Mouse (Mus musculus) lung, postnatal 0 days (tissue): Measurements from ENCODE around the gene Scml4. TPM values are rescaled to one million over a fixed set of nuclear protein-coding genes. Genes with fewer than 3 reads are reported as not detected.
A peak's percentile ranks its signal among the peaks of the same experiment; 100 is the strongest.

Experiments
- ATAC-seq: fragments of 200-750 bp; cut with Nextera tagmentation; 2 replicates; pipeline ENCODE4 v1.8.0; 2017; ENCODE audit warnings: moderate library complexity
- DNase-seq: peaks from one replicate; pipeline ENCODE4 v3.0.0-alpha.2; 2016; ENCODE audit warnings: low spot score
- H3K27ac ChIP-seq: fragments of 300-500 bp; sonication (generic); 2 replicates; pipeline ENCODE4 v1.5.1; 2014; ENCODE audit warnings: antibody characterized with exemption, mild to moderate bottlenecking, low read length, mixed read lengths
- H3K27me3 ChIP-seq: fragments of 300-500 bp; sonication (generic); replicated peaks from 2 replicates; pipeline ENCODE4 v1.6.1; 2014; ENCODE audit warnings: low read length, mixed read lengths; ENCODE audit not compliant: insufficient read depth
- H3K36me3 ChIP-seq: fragments of 300-500 bp; sonication (generic); 2 replicates; pipeline ENCODE4 v1.6.1; 2014; ENCODE audit warnings: low read length, mixed read lengths; ENCODE audit not compliant: insufficient read depth
- H3K4me1 ChIP-seq: fragments of 300-500 bp; sonication (generic); 2 replicates; pipeline ENCODE4 v1.6.1; 2014; ENCODE audit warnings: antibody characterized with exemption, low read depth, low read length, mixed read lengths; ENCODE audit not compliant: insufficient read depth
- H3K4me2 ChIP-seq: fragments of 300-500 bp; sonication (generic); replicated peaks from 2 replicates; pipeline ENCODE4 v1.6.1; 2014; ENCODE audit warnings: low read depth, mild to moderate bottlenecking, low read length, moderate library complexity, mixed read lengths
- H3K4me3 ChIP-seq: fragments of 300-500 bp; sonication (generic); 2 replicates; pipeline ENCODE4 v1.5.1; 2014; ENCODE audit warnings: low read depth, low read length
- H3K9ac ChIP-seq: fragments of 300-500 bp; sonication (generic); replicated peaks from 2 replicates; pipeline ENCODE4 v1.6.1; 2014; ENCODE audit warnings: low read depth, mild to moderate bottlenecking
- H3K9me3 ChIP-seq: fragments of 300-500 bp; sonication (generic); 2 replicates; pipeline ENCODE4 v1.6.1; 2016; ENCODE audit warnings: low read length, mixed read lengths
- CTCF ChIP-seq: IDR thresholded peaks from 2 replicates; pipeline ENCODE4 v1.5.1; 2016; ENCODE audit warnings: antibody characterized with exemption, mild to moderate bottlenecking
- EP300 ChIP-seq: IDR thresholded peaks from 2 replicates; pipeline ENCODE4 v1.6.1; 2016; ENCODE audit warnings: antibody characterized with exemption, mild to moderate bottlenecking, control low read depth
- WGBS: fragments of 180-500 bp; shearing (Covaris S2); extraction: QIAGEN DNeasy Blood & Tissue Kit; methylation state at CpG from one replicate; pipeline ENCODE4 v1.1.7; 2014; 5-methylcytosine and 5-hydroxymethylcytosine counted together
- polyA plus RNA-seq: library from polyadenylated mRNA; unstranded; fragments of >200 nt; fragmentation: Nextera tagmentation; extraction: Ambion mirVana; gene quantifications from 2 replicates; pipeline ENCODE4 v1.2.1, GENCODE M21; 2015

Scml4 gene
- polyA plus RNA-seq, 1 experiment from 2014 or later, result 0.13 TPM

DNA sequence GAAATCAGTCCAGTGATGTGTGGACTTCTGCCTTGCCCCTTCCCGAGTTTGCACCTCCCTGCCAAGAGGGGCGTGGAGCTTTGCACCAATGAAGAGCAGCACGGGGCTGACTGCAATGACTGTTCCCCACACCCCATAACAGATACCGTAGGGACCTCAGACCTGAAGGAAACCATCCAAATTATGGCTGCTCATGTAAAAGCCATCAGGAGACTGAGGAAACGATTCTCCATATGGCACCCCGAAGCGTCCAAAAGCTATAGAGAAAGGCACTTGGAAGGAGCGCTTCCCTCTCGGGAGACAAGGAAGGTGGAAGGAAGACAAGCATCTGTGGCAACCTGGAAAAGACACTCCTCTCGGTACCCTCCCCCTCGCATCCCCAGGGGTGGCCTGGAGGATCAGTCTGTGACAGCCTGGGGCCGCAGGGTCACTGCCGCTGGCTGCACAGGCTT is 134.2 kb downstream of the Scml4 start:
- DNase-seq (peak; percentile 27), ATAC-seq (no peak)
- H3K9ac ChIP-seq, result no peak overlapping the region
- H3K4me3 ChIP-seq, result no peak overlapping the region
- H3K27ac ChIP-seq, result no peak overlapping the region
- no peaks in the 10 kb centered on the region for H3K27me3 ChIP-seq
- H3K4me2 ChIP-seq, result peak overlapping the region; percentile 25; the same call in 1 of the 2 replicates
- TF ChIP-seq EP300 (no peak), CTCF (no peak)
- H3K36me3 ChIP-seq, result no peaks in the 10 kb centered on the region
- H3K4me1 ChIP-seq, result no peaks in the 10 kb centered on the region
- 20% methylated on average over 13 of the region's 13 CpGs for WGBS
- no peaks in the 10 kb centered on the region for H3K9me3 ChIP-seq

DNA sequence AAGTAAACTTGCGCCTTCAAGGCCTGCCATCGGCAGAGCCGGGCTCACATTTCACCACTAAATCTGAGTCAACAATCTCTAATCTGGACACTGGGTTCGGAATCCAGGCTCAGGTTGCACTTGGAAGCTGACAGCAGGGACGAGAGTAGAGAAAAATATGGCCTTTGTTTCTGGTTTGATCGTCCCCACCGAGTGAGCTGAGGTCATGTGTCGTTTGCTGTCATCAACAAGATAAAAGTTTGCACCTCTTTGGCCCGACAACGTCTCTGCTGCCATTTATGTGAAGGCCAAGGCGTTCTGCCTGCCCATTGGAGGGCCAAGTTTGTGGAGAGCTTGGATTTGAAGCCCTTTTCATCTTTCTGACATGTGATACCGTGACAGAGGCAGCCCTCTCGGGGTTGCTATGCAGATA is 135.3 kb downstream of the Scml4 start:
- Histone ChIP-seq H3K9ac (no peak overlapping the region), H3K4me2 (no peak overlapping the region), H3K9me3 (no peaks in the 10 kb centered on the region), H3K27me3 (no peaks in the 10 kb centered on the region), H3K4me3 (no peak overlapping the region), H3K4me1 (no peaks in the 10 kb centered on the region), H3K36me3 (no peaks in the 10 kb centered on the region), H3K27ac (no peak overlapping the region)
- ATAC-seq (no peak), DNase-seq (no peak)
- 22% methylated on average over 13 of the region's 13 CpGs for WGBS
- TF ChIP-seq CTCF, result no peak
- TF ChIP-seq EP300, result no peak

DNA sequence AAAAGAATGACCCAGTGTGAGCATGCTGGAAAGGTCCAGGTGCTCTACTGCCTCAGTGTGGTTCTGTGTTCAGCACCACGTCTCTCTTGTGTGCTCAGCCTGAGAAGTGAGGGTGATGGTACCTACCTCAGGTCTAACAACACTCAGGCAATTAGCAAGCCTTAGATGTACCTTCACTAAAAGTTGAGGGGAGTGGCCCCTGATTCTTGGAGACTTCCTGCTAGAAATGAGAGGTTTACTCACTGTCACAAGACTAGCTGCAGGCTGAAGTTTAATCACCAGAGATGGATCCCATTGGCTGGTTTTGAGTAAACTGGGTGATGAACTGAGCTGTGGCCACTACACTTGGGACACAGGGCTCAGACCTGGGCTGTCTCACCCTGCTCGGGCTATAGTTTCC is 137.1 kb downstream of the Scml4 start:
- Histone ChIP-seq H3K27me3 (no peaks in the 10 kb centered on the region), H3K36me3 (no peaks in the 10 kb centered on the region), H3K27ac (no peak overlapping the region), H3K4me3 (no peak overlapping the region), H3K4me2 (no peak overlapping the region), H3K9me3 (no peaks in the 10 kb centered on the region), H3K4me1 (no peaks in the 10 kb centered on the region), H3K9ac (no peak overlapping the region)
- DNase-seq (no peak), ATAC-seq (no peak)
- TF ChIP-seq EP300 (no peak), CTCF (no peak)
- WGBS, result 77% methylated on average over 2 of the region's 2 CpGs

DNA sequence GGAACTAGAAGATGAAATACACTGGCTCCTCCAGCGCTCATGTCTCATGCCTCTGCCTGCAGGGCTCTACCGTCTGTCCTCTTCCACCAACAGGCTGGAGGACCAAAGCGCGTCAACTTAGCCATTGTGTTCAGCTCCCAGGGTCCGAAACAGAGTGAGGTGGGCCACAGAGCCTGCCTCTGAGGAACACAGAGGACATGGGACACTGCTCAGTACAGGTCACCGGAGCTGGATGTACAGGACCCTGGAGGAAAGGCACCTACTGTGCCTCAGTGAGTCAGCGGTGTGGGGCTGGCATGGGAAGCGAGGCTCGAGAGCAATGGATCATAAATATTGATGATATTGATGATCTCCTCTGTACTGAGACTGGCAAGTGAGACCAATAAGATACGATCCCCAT is 139.2 kb downstream of the Scml4 start:
- H3K9me3 ChIP-seq, result no peaks in the 10 kb centered on the region
- no peaks in the 10 kb centered on the region for H3K36me3 ChIP-seq
- H3K4me2 ChIP-seq, result no peak overlapping the region
- no peaks in the 10 kb centered on the region for H3K4me1 ChIP-seq
- no peak for DNase-seq
- TF ChIP-seq EP300 (no peak), CTCF (no peak)
- no peak for ATAC-seq
- 96% methylated on average over 10 of the region's 10 CpGs for WGBS
- no peak overlapping the region for H3K4me3 ChIP-seq
- H3K27me3 ChIP-seq, result no peaks in the 10 kb centered on the region
- H3K9ac ChIP-seq, result no peak overlapping the region
- H3K27ac ChIP-seq, result no peak overlapping the region

DNA sequence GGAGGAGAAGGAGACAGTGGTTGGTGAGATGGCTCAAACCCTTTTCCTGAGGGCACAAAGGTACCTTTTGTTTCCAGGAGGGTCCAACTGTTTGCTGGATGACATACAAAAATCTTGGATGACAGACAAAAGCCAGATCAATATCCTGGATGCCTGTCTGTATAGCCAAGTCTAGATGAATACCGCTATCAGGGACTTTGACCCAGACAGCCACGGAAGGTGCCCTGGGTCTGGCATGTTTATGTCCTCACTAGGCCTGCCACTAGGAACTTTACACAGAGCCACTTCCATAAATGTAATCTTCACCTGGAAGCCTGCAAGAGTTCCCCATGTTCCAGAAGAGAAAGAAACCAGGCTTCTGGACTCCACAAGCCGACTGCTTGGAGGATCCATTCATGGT is 141.3 kb downstream of the Scml4 start:
- ATAC-seq (no peak), DNase-seq (no peak)
- 71% methylated on average over 3 of the region's 3 CpGs for WGBS
- H3K9ac ChIP-seq, result no peak overlapping the region
- no peaks in the 10 kb centered on the region for H3K9me3 ChIP-seq
- no peak overlapping the region for H3K27ac ChIP-seq
- no peak overlapping the region for H3K4me3 ChIP-seq
- no peak overlapping the region for H3K4me2 ChIP-seq
- no peak for TF ChIP-seq EP300
- no peak for TF ChIP-seq CTCF
- H3K27me3 ChIP-seq, result no peaks in the 10 kb centered on the region
- H3K4me1 ChIP-seq, result no peaks in the 10 kb centered on the region
- H3K36me3 ChIP-seq, result no peaks in the 10 kb centered on the region

DNA sequence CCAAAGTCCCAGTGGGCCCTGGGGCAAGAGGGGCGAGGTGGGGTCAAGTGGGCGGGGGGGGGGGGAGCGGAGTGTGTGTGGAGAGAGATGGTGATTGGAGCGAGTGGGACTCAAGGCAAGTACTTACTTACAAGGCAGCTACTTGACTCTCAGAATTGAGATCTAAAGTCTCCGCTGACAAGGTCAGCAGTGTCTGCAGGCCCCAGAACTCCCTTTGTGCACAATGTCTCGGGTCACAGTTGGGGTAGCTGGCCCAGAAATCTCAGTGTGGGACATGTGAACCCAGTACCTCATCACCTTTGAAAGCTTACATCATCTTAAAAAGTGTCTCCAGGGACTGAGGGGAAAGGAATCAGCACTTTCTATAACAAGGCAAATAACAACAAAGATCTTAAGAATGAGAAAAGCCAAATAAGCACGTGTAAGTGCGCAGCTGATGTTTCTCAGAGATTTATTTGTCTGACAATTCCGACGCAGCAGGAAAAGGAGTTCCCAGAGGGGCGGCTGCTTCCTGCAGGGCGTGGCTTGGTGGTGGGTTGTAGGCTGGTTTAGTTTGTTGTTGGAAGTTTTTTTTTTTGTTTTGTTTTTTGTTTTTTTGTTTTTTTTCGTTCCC is 142.0 kb downstream of the Scml4 start:
- Histone ChIP-seq H3K4me2 (peak overlapping the region; percentile 80), H3K9ac (no peak overlapping the region; the same call in 1 of the 2 replicates), H3K36me3 (no peaks in the 10 kb centered on the region), H3K27me3 (no peaks in the 10 kb centered on the region), H3K4me3 (peak overlapping the region; percentile 48), H3K4me1 (no peaks in the 10 kb centered on the region), H3K27ac (no peak overlapping the region), H3K9me3 (no peaks in the 10 kb centered on the region)
- peak; percentile 71 for DNase-seq
- 11% methylated on average over 12 of the region's 13 CpGs for WGBS
- peak; percentile 68 for ATAC-seq
- no peak for TF ChIP-seq EP300
- TF ChIP-seq CTCF, result no peak
